In the genomic region with DNA sequence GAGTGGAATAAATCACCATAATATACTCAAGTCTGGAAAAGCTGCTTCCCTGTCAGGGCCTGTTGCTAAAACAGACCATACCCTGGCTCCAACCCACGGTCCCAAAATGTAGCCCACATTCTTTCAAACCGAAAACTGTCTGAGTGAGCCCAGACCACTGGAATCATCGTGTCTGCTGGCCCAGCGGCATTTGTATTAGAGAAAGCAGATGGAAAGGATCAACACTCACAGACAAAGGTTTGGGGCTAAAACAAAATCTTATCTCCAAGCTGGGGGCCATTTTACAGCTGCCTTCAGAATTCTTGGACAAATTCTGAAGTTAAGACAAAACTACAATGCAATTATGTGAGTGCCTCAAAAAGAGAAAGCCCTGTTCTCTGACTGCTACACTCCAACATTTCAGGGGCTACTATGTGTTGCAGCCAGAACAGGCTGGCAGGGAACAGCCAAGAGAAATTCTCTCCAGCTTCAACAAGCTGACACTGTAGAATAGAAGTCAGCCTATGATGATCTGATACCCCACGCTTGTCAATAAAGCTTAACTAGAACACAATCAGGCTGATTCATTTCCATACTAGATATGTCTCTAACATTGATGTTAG, we compare ENCODE assay signal across 16 mouse cellular contexts.
DNase-seq lines count a peak whose midpoint lies in the region; ATAC-seq lines count a peak whose summit lies in the region.
"Had no signal": no experiment of that assay in that cellular context is flagged by ENCODE, and none has a peak within 500 bp of the region (broad histone marks: within the 10 kb centered on the region; RNA-seq: fewer than 3 reads in every experiment).

No protein-coding gene starts in this region.

- H3K4me1 ChIP-seq in intestine, embryonic 15.5 days (replicated peaks) = 0 out of 2 replicates have a peak, but pooled peaks cover 3% of the 10 kb centered on the region
- H3K4me1 ChIP-seq: megakaryocyte, embryonic 14.5 days had no signal

- no peaks in the 10 kb centered on the region for H3K9me3 ChIP-seq in intestine, embryonic 15.5 days
- H3K9me3 ChIP-seq: forebrain, embryonic 13.5 days; megakaryocyte, embryonic 14.5 days had no signal

- H3K27ac ChIP-seq in intestine, embryonic 15.5 days = peak overlapping the region; percentile 57
- H3K27ac ChIP-seq: forebrain, embryonic 13.5 days had no signal

- 52% methylated on average over 5 of the region's 5 CpGs for WGBS in intestine, embryonic 15.5 days

- peak; percentile 16 for DNase-seq in kidney, adult 9 months
- no peak for DNase-seq in kidney, adult 18-20 months
- DNase-seq in heart, adult 9 months (ENCODE audit: low spot score in 2 of 2) = peak; percentile 53 to 65
- peak; percentile 52 for DNase-seq in lung, postnatal 25 days (ENCODE audit: low spot score)
- DNase-seq in thymus, postnatal 36 days = no peak
- no peak for DNase-seq in right cerebral cortex, postnatal 4 days
- DNase-seq: adrenal gland, adult 8-10 months; left cerebral cortex, postnatal 4 days had no signal

- no peak overlapping the region for H3K4me3 ChIP-seq in intestine, embryonic 15.5 days (replicated peaks)
- H3K4me3 ChIP-seq: forebrain, embryonic 13.5 days; megakaryocyte, embryonic 14.5 days; myocyte had no signal

- H3K9ac ChIP-seq in intestine, embryonic 15.5 days = no peak overlapping the region
- H3K9ac ChIP-seq: forebrain, embryonic 13.5 days had no signal

- no peak overlapping the region for H3K4me2 ChIP-seq in intestine, embryonic 15.5 days (replicated peaks)
- H3K4me2 ChIP-seq: forebrain, embryonic 13.5 days had no signal

- ATAC-seq in intestine, embryonic 15.5 days = 0 out of 2 replicates have a peak, but pooled peaks have one; percentile 31
- no peak for ATAC-seq in activated CD4-positive, CD25-positive, alpha-beta regulatory T cell, adult 4 months
- ATAC-seq: CD4-positive, CD25-positive, alpha-beta regulatory T cell, adult 4 months; forebrain, embryonic 13.5 days; inflammation-experienced regulatory T-cells, adult 6 months; Patski had no signal

- no peaks in the 10 kb centered on the region for H3K27me3 ChIP-seq in intestine, embryonic 15.5 days (replicated peaks)
- H3K27me3 ChIP-seq: forebrain, embryonic 13.5 days; megakaryocyte, embryonic 14.5 days; Patski had no signal

- peaks cover 17% of the 10 kb centered on the region; the same call in 1 of the 2 replicates for H3K36me3 ChIP-seq in intestine, embryonic 15.5 days

Comparison
In these comparisons a context has a peak if more than half of its experiments do, and no peak if none do; other contexts are left out.
1. DNase-seq: peak in kidney, adult 9 months (single experiment), heart, adult 9 months (2 of 2) and lung, postnatal 25 days (single experiment); none in kidney, adult 18-20 months (single experiment), thymus, postnatal 36 days (0 of 2) and right cerebral cortex, postnatal 4 days (single experiment).